Mouse (Mus musculus): Measurements from ENCODE around the gene Zfp2. TPM values are rescaled to one million over a fixed set of nuclear protein-coding genes. Genes with fewer than 3 reads are reported as not detected.

The Zfp2 gene
- polyA plus RNA-seq, 1 experiment from 2014 or later = 9.6 TPM

GRCm38 (mm10) chr11:50850177-50850735 is 65.7 kb downstream of the Zfp2 start, which contains the start of gene Grm6:
Gene Grm6 (plus strand): TSS chr11:50850685.
- H3K9ac ChIP-seq = no peak within 1 kb of the TSS

GRCm38 (mm10) chr11:50849310-50849709 is 66.7 kb downstream of the Zfp2 start:
- Histone ChIP-seq H3K4me2 (no peak overlapping the region), H3K27ac (no peak overlapping the region), H3K27me3 (peaks cover 59% of the 10 kb centered on the region), H3K9me3 (no peaks in the 10 kb centered on the region), H3K4me3 (no peak overlapping the region), H3K36me3 (no peaks in the 10 kb centered on the region), H3K4me1 (peaks cover 19% of the 10 kb centered on the region), H3K9ac (no peak overlapping the region)
- 5% methylated on average over 10 of the region's 10 CpGs for WGBS
- ATAC-seq (ENCODE audit: insufficient number of reproducible peaks, low FRiP score, low TSS enrichment, low read depth) = no peak

More at GRCm38 (mm10) chr11:50850177-50850735, 65.7 kb downstream of the Zfp2 start, which contains the start of gene Grm6:
- Histone ChIP-seq H3K27me3 (peaks cover 58% of the 10 kb centered on the region), H3K4me3 (peak within 1 kb of the TSS; percentile 44), H3K4me1 (peaks cover 19% of the 10 kb centered on the region), H3K36me3 (no peaks in the 10 kb centered on the region), H3K4me2 (peak within 1 kb of the TSS; percentile 91), H3K9me3 (no peaks in the 10 kb centered on the region), H3K27ac (no peak within 1 kb of the TSS)
- ATAC-seq (ENCODE audit: insufficient number of reproducible peaks, low FRiP score, low TSS enrichment, low read depth) = no peak
- WGBS = 2% methylated on average over 11 of the region's 11 CpGs

Other genes with a start within 250 kb of the Zfp2 start
- gene Zfp354c, start 88.4 kb downstream of the Zfp2 start, polyA plus RNA-seq (2015; fragmentation: Nextera tagmentation; extraction: Ambion mirVana) = 43.6 and 51.0 TPM in 2 replicates
- gene Zfp879, start 74.6 kb downstream of the Zfp2 start, polyA plus RNA-seq (2015; fragmentation: Nextera tagmentation; extraction: Ambion mirVana) = 0.71 and 0.77 TPM in 2 replicates
- gene Grm6, start 65.5 kb downstream of the Zfp2 start, polyA plus RNA-seq (2015; fragmentation: Nextera tagmentation; extraction: Ambion mirVana) = 0.32 and 0.62 TPM in 2 replicates
- gene Zfp454, start 28.5 kb downstream of the Zfp2 start, polyA plus RNA-seq (2015; fragmentation: Nextera tagmentation; extraction: Ambion mirVana) = 8.2 and 8.5 TPM in 2 replicates
- 1.3 and 1.9 TPM in 2 replicates for gene Zfp354b, start 15.5 kb upstream of the Zfp2 start, polyA plus RNA-seq (2015; fragmentation: Nextera tagmentation; extraction: Ambion mirVana)
- not detected in 2 replicates for gene 4933414I15Rik, start 27.6 kb upstream of the Zfp2 start, polyA plus RNA-seq (2015; fragmentation: Nextera tagmentation; extraction: Ambion mirVana)
- gene Prop1, start 37.6 kb upstream of the Zfp2 start, polyA plus RNA-seq (2015; fragmentation: Nextera tagmentation; extraction: Ambion mirVana) = not detected in 2 replicates
- not detected in 2 replicates for gene Olfr1378, start 50.4 kb upstream of the Zfp2 start, polyA plus RNA-seq (2015; fragmentation: Nextera tagmentation; extraction: Ambion mirVana)
- not detected in 2 replicates for gene Olfr1377, start 65.8 kb upstream of the Zfp2 start, polyA plus RNA-seq (2015; fragmentation: Nextera tagmentation; extraction: Ambion mirVana)
- gene Olfr51, start 87.4 kb upstream of the Zfp2 start, polyA plus RNA-seq (2015; fragmentation: Nextera tagmentation; extraction: Ambion mirVana) = not detected in 2 replicates
- not detected in 2 replicates for gene Olfr54, start 98.1 kb upstream of the Zfp2 start, polyA plus RNA-seq (2015; fragmentation: Nextera tagmentation; extraction: Ambion mirVana)
- gene Olfr1375, start 131.9 kb upstream of the Zfp2 start, polyA plus RNA-seq (2015; fragmentation: Nextera tagmentation; extraction: Ambion mirVana) = not detected in 2 replicates
- 8.3 TPM in 2 replicates for gene Zfp354a, start 143.1 kb upstream of the Zfp2 start, polyA plus RNA-seq (2015; fragmentation: Nextera tagmentation; extraction: Ambion mirVana)